Mouse (Mus musculus): ENCODE results near the gene Cd200r1.

DNA sequence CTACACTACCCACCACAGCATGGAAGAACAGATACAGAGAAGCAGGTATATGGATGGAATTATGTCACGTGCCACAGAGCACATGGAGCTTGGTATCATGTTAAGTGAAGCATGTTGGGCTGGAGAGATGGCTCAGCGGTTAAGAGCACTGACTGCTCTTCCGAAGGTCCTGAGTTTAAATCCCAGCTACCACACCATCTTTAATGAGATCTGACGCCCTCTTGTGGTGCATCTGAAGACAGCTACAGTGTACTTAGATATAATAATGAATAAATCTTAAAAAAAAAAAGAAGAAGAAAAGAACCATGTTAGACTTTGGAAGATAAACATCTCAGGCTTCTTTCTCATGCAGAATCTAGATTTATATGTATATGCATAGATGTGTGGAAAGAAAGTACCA is 15.2 kb downstream of the Cd200r1 start:
- no peak for TF ChIP-seq CTCF (IDR thresholded peaks at IDR 0.05; ENCODE audit: control insufficient read depth, insufficient read depth, insufficient replicate concordance, low read depth, low read length)
- no peak for TF ChIP-seq POLR2A (IDR thresholded peaks at IDR 0.05; ENCODE audit: control insufficient read depth, low read depth, low read length)
